Mouse (Mus musculus) ES-E14 (cell line): Measurements from ENCODE around the gene Pdxp. TPM values are rescaled to one million over a fixed set of nuclear protein-coding genes. Genes with fewer than 3 reads are reported as not detected.

Experiments used
- DNase-seq: peaks from one replicate; pipeline ENCODE4 v3.0.0-alpha.2; 2013; ENCODE audit warnings: low read depth, low spot score
- H3K27ac ChIP-seq: 2 replicates; pipeline ENCODE4 v1.5.1; 2012; ENCODE audit warnings: low read depth, mild to moderate bottlenecking, low read length, moderate library complexity, mixed read lengths; ENCODE audit not compliant: poor library complexity, insufficient read depth, severe bottlenecking
- H3K36me3 ChIP-seq: 2 replicates; pipeline ENCODE4 v1.6.1; 2012; ENCODE audit warnings: mild to moderate bottlenecking, low read length, moderate library complexity, mixed read lengths; ENCODE audit not compliant: control insufficient read depth, poor library complexity, insufficient read depth, severe bottlenecking
- H3K4me1 ChIP-seq, 2 experiments: fragments of 150-350 bp in 1 of 2; sonication (generic) in 1 of 2; 2 replicates each; pipeline ENCODE4 v1.6.1; 2012; ENCODE audit warnings: low read length in 2 of 2, mild to moderate bottlenecking in 1 of 2, mixed read lengths in 1 of 2; ENCODE audit not compliant: control insufficient read depth in 2 of 2, insufficient read depth in 2 of 2, poor library complexity in 1 of 2
- H3K4me3 ChIP-seq, 2 experiments: fragments of 150-350 bp in 1 of 2; sonication (generic) in 1 of 2; 2 replicates each; pipeline ENCODE4 v1.5.1; 2012; ENCODE audit warnings: low read length in 2 of 2, low read depth in 1 of 2, mild to moderate bottlenecking in 1 of 2, mixed read lengths in 1 of 2; ENCODE audit not compliant: insufficient read depth in 1 of 2, poor library complexity in 1 of 2, severe bottlenecking in 1 of 2
- H3K9ac ChIP-seq: 2 replicates; pipeline ENCODE4 v1.6.1; 2012; ENCODE audit warnings: low read depth, mild to moderate bottlenecking, low read length, mixed read lengths; ENCODE audit not compliant: poor library complexity, insufficient read depth, severe bottlenecking
- H3K9me3 ChIP-seq: fragments of 150-350 bp; sonication (generic); 2 replicates; pipeline ENCODE4 v1.6.1; 2012; ENCODE audit warnings: low read depth, mild to moderate bottlenecking, low read length; ENCODE audit not compliant: control insufficient read depth, insufficient read depth
- CHD2 ChIP-seq: IDR thresholded peaks from 2 replicates; pipeline ENCODE4 v1.6.1; 2014; ENCODE audit warnings: mild to moderate bottlenecking, low read depth, low read length, inconsistent platforms
- HCFC1 ChIP-seq: IDR thresholded peaks from 2 replicates; pipeline ENCODE4 v1.6.1; 2012; ENCODE audit warnings: low read length, inconsistent platforms, borderline replicate concordance; ENCODE audit not compliant: insufficient read depth
- MAFK ChIP-seq: IDR thresholded peaks from 2 replicates; pipeline ENCODE4 v1.6.1; 2014; ENCODE audit warnings: mild to moderate bottlenecking, low read depth, low read length, inconsistent platforms; ENCODE audit not compliant: insufficient read depth
- ZC3H11A ChIP-seq: IDR thresholded peaks from 2 replicates; pipeline ENCODE4 v1.6.1; 2012; ENCODE audit warnings: low read depth, mild to moderate bottlenecking, inconsistent platforms, low read length, borderline replicate concordance
- ZNF384 ChIP-seq: IDR thresholded peaks from 2 replicates; pipeline ENCODE4 v1.6.1; 2012; ENCODE audit warnings: low read depth, low read length, inconsistent platforms
- in situ Hi-C, 2 experiments: fragments of 600-800 bp; cut with MboI; formaldehyde crosslinking; loops; one replicate each; pipeline ENCODE4 v1.15.1; 2025; ENCODE audit warnings: low sequenced_read_pairs in 2 of 2, inconsistent platforms in 1 of 2; ENCODE audit not compliant: unreplicated experiment in 2 of 2
- total RNA-seq: library from RNA; depleted of rRNA; stranded (reverse); fragments of 300-350 nt; gene quantifications from 2 replicates; pipeline ENCODE4 v1.2.3, GENCODE M21; 2012

Pdxp gene
- total RNA-seq, 1 experiment, result 15.8 TPM

DNA sequence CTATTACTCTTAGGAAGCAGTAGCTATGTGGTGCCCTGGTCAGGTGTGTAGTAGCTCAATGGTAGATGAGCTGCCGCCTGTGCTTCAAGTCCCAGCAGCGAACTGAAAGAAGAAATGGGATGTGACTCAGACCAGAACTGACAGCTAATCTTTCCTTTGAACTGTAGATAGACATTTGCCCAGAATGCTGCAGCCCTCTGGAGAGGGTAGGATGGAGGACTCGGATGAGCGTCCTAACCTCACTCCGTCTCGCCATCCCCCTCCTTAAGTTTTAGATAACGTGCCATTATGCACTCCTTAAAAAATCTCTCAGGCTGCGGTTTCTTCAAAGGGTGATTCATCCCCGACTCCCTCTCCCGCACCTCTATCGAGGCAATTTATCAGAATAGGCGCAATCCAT lies 6.2 kb downstream of the Pdxp start:
- H3K4me1 ChIP-seq, result peaks cover 4 to 18% of the 10 kb centered on the region in 2 experiments; a peak in 2 of 4 replicates
- H3K9ac ChIP-seq, result no peak overlapping the region
- in situ Hi-C loops, result no loop called here
- no peak overlapping the region for H3K27ac ChIP-seq
- no peak overlapping the region for H3K4me3 ChIP-seq
- TF ChIP-seq ZC3H11A (no peak), CHD2 (no peak), ZNF384 (no peak), HCFC1 (no peak), MAFK (no peak)
- H3K9me3 ChIP-seq, result no peaks in the 10 kb centered on the region
- DNase-seq, result no peak
- H3K36me3 ChIP-seq, result peaks cover 18% of the 10 kb centered on the region; the same call in 1 of the 2 replicates

- Histone ChIP-seq H3K36me3 (peaks cover 7% of the 10 kb centered on the region; the same call in 1 of the 2 replicates), H3K9me3 (no peaks in the 10 kb centered on the region), H3K27ac (no peak overlapping the region), H3K9ac (no peak overlapping the region), H3K4me3 (no peak overlapping the region), H3K4me1 (peaks cover 19 to 21% of the 10 kb centered on the region in 2 experiments)
- DNase-seq, result no peak
- in situ Hi-C loops, result no loop called here
- no peak for TF ChIP-seq ZC3H11A
These were observed 9.0 kb downstream of the Pdxp start for GRCm38 (mm10) chr15:78922700-78923099.

DNA sequence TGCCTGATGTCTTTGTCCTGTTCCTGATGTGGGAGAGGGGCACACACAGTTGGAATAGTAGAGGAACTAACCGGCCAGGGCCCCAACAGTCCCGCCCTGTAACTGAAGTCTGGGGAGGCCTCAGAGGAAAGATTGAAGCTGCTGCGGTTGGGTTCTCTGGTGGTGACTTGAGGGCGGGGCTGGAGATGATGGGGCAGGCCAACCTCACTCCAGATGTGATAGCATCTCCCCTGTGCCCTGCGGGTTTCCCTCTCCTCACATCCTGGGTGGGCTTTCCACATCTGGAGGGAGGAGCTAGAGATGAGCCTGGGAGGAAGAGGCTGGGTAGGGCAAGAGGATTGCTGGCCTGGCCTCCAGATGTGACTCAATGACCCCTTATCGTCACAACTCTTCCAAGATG lies 9.9 kb downstream of the Pdxp start:
- no peak overlapping the region for H3K27ac ChIP-seq
- H3K4me1 ChIP-seq, result peaks cover 21 to 22% of the 10 kb centered on the region in 2 experiments
- H3K4me3 ChIP-seq, result no peak overlapping the region
- TF ChIP-seq CHD2 (no peak), MAFK (no peak), ZNF384 (no peak), ZC3H11A (no peak), HCFC1 (no peak)
- no peaks in the 10 kb centered on the region for H3K9me3 ChIP-seq
- 0 out of 2 replicates have a peak, but pooled peaks cover 2% of the 10 kb centered on the region for H3K36me3 ChIP-seq
- in situ Hi-C loops, result no loop called here
- DNase-seq, result no peak
- H3K9ac ChIP-seq, result no peak overlapping the region

GRCm38 (mm10) chr15:78925129-78925528 lies 11.4 kb downstream of the Pdxp start:
- DNase-seq, result no peak
- Histone ChIP-seq H3K9me3 (no peaks in the 10 kb centered on the region), H3K36me3 (peaks cover under 1% of the 10 kb centered on the region; the same call in 1 of the 2 replicates), H3K4me1 (peaks cover 21 to 23% of the 10 kb centered on the region in 2 experiments), H3K9ac (no peak overlapping the region), H3K27ac (no peak overlapping the region), H3K4me3 (no peak overlapping the region)
- in situ Hi-C loops, result no loop called here
- TF ChIP-seq HCFC1 (no peak), MAFK (no peak), CHD2 (no peak), ZNF384 (no peak), ZC3H11A (no peak)
